Mouse (Mus musculus): ENCODE data around the gene Cyp2c23.

- TF ChIP-seq POLR2A (IDR thresholded peaks at IDR 0.05; ENCODE audit: low read depth, low read length) (no peak), CTCF (IDR thresholded peaks at IDR 0.05; ENCODE audit: extremely low read depth, insufficient read depth, insufficient read length, insufficient replicate concordance) (no peak)
These were observed 71.6 kb downstream of the Cyp2c23 start for GRCm38 (mm10) chr19:43957402-43957801.
